ENCODE assay signal across 22 mouse cellular contexts in genomic region chr10:13929306-13929705, GRCm38 (mm10). TPM values are rescaled to one million over a fixed set of nuclear protein-coding genes. Genes with fewer than 3 reads are reported as not detected.
DNase-seq lines count a peak whose midpoint lies in the region; ATAC-seq and TF ChIP-seq lines count a peak whose summit lies in the region.
"Had no signal": no experiment of that assay in that cellular context is flagged by ENCODE, and none has a peak within 500 bp of the region (broad histone marks: within the 10 kb centered on the region; RNA-seq: fewer than 3 reads in every experiment).

No protein-coding gene starts in this region.

- no peak for TF ChIP-seq POLR2A in testis, adult 2 months (IDR thresholded peaks at IDR 0.05; ENCODE audit: control insufficient read depth, low read depth, low read length)

- no peaks in the 10 kb centered on the region for H3K36me3 ChIP-seq in testis, adult 2 months (ENCODE audit: control insufficient read depth, insufficient read depth, low read length)
- H3K36me3 ChIP-seq in liver, embryonic 13.5 days: no peaks in the 10 kb centered on the region

- no peak for DNase-seq in testis, postnatal 10 days (ENCODE audit: low spot score)
- peak; percentile 45 for DNase-seq in liver, embryonic 13.5 days
- DNase-seq in naive thymus-derived CD4-positive, alpha-beta T cell, adult 2 months (ENCODE audit: low read depth): peak; percentile 24
- DNase-seq in thymus, postnatal 4 days: peak; percentile 31
- no peak for DNase-seq in lung, adult 18-20 months
- DNase-seq in heart, postnatal 10 days: no peak
- no peak for DNase-seq in adipocyte (ENCODE audit: low spot score)
- DNase-seq: adrenal gland, postnatal 14 days; B cell, adult 2 months; cerebellum, adult 18-20 months; gastrocnemius, postnatal 14 days; heart, adult 2 months; kidney, adult 2 months; kidney, postnatal 25 days; lung, embryonic 14.5 days; lung, postnatal 36 days had no signal

- WGBS in liver, embryonic 13.5 days (ENCODE audit: insufficient replicate concordance): 26% methylated on average over 5 of the region's 5 CpGs

- ATAC-seq in liver, embryonic 13.5 days (ENCODE audit: low read depth): peak; percentile 95
- ATAC-seq: activated CD4-positive, CD25-positive, alpha-beta regulatory T cell, adult 4 months; forebrain, embryonic 13.5 days; inflammation-experienced regulatory T-cells, adult 6 months; Patski had no signal

- H3K4me1 ChIP-seq in testis, adult 2 months (ENCODE audit: control insufficient read depth, insufficient read depth, low read length): no peaks in the 10 kb centered on the region
- peaks cover 18% of the 10 kb centered on the region for H3K4me1 ChIP-seq in liver, embryonic 13.5 days (replicated peaks)
- H3K4me1 ChIP-seq: forebrain, embryonic 13.5 days had no signal

- H3K27ac ChIP-seq in testis, adult 2 months (ENCODE audit: control insufficient read depth, insufficient read depth, low read depth, low read length): no peak overlapping the region
- H3K27ac ChIP-seq in liver, embryonic 13.5 days: peak overlapping the region; percentile 2; the same call in 1 of the 2 replicates
- H3K27ac ChIP-seq: forebrain, embryonic 13.5 days; heart, adult 2 months had no signal

- intact Hi-C loops in heart, postnatal 10 days (cut with DNase I): no loop called here

- H3K9me3 ChIP-seq in liver, embryonic 13.5 days (replicated peaks): no peaks in the 10 kb centered on the region
- H3K9me3 ChIP-seq: forebrain, embryonic 13.5 days had no signal

- no peak overlapping the region for H3K9ac ChIP-seq in liver, embryonic 13.5 days
- H3K9ac ChIP-seq: forebrain, embryonic 13.5 days; lung, embryonic 14.5 days had no signal

- no peaks in the 10 kb centered on the region for H3K27me3 ChIP-seq in testis, adult 2 months (ENCODE audit: control insufficient read depth, insufficient read depth, low read length)
- H3K27me3 ChIP-seq in liver, embryonic 13.5 days: 0 out of 2 replicates have a peak, but pooled peaks cover 3% of the 10 kb centered on the region
- H3K27me3 ChIP-seq: forebrain, embryonic 13.5 days; Patski had no signal

- no peak for TF ChIP-seq CTCF in testis, adult 2 months (IDR thresholded peaks at IDR 0.05; ENCODE audit: control insufficient read depth, insufficient read depth, insufficient replicate concordance, low read depth, low read length)

- H3K4me2 ChIP-seq in liver, embryonic 13.5 days: 0 out of 2 replicates have a peak overlapping the region, but pooled peaks have one; percentile 4
- H3K4me2 ChIP-seq: forebrain, embryonic 13.5 days; lung, embryonic 14.5 days; midbrain, embryonic 11.5 days had no signal

- H3K4me3 ChIP-seq in testis, adult 2 months (ENCODE audit: control insufficient read depth, low read depth, low read length): peak overlapping the region; percentile 15; the same call in 1 of the 2 replicates
- H3K4me3 ChIP-seq in liver, embryonic 13.5 days (replicated peaks): no peak overlapping the region
- H3K4me3 ChIP-seq: forebrain, embryonic 13.5 days; heart, adult 2 months had no signal

RNA-seq across cellular contexts. Expression of gene Hivep2, which starts 36.6 kb away (rescaled TPM):
- 0.88 and 1.1 TPM in 2 replicates for polyA plus RNA-seq in testis, adult 2 months (2012; rRNA removed)
- polyA plus RNA-seq in liver, embryonic 13.5 days (2015; fragmentation: Nextera tagmentation; extraction: Ambion mirVana): 0.43 and 0.63 TPM in 2 replicates
- total RNA-seq in heart, postnatal 10 days (2021): 10 to 100 TPM; 25.7 to 28.4 TPM

Comparison
In these comparisons a context has a peak if more than half of its experiments do, and no peak if none do; other contexts are left out.
1. DNase-seq: peak in liver, embryonic 13.5 days (single experiment), naive thymus-derived CD4-positive, alpha-beta T cell, adult 2 months (single experiment) and thymus, postnatal 4 days (single experiment); none in testis, postnatal 10 days (single experiment), lung, adult 18-20 months (0 of 2), heart, postnatal 10 days (0 of 2) and adipocyte (single experiment).